Mouse (Mus musculus) CH12.LX (cell line): ENCODE measurements at regions not wholly inside any gene's neighbourhood (a gene's known extent, or its start where the extent isn't known, plus 50 kb on each side); places are given as distances from the start of the nearest gene placed in this dataset.

Experiments used
- MAX ChIP-seq: IDR thresholded peaks from 2 replicates; pipeline ENCODE4 v1.6.1; 2011; ENCODE audit warnings: low read length, improper control_type of control experiment
- SIN3A ChIP-seq: IDR thresholded peaks from 2 replicates; pipeline ENCODE4 v1.6.1; 2012; ENCODE audit warnings: low read length, improper control_type of control experiment, inconsistent platforms
- TCF12 ChIP-seq: IDR thresholded peaks from 2 replicates; pipeline ENCODE4 v1.6.1; 2014; ENCODE audit warnings: low read depth, mild to moderate bottlenecking, inconsistent platforms, low read length, improper control_type of control experiment

DNA sequence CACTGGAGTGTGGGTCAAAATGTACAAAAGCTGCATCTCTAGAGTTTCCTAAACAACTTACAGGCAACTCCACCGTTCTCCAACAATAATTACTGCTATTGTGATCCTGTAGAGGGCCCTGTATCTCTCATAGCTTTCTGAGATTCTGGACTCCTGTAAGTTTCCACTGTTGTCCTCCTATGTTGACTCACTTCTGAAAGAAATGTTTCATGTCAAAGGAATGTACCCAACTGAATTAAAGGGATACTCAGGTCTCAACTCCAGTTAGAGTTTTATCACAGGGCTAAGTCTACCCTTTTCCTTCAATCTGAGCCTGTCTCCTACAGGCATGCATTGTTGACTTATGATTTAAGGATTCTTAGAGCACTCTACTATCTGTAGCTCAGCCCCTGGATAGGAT, 75.3 kb upstream of the Hs3st5 start:
- TF ChIP-seq TCF12 (no peak), SIN3A (no peak), MAX (no peak)
